Mouse (Mus musculus): ENCODE results near the gene Gm11554. TPM values are rescaled to one million over a fixed set of nuclear protein-coding genes. Genes with fewer than 3 reads are reported as not detected.

The Gm11554 gene
- polyA plus RNA-seq (2017; shearing (Covaris generic)), result not detected

DNA sequence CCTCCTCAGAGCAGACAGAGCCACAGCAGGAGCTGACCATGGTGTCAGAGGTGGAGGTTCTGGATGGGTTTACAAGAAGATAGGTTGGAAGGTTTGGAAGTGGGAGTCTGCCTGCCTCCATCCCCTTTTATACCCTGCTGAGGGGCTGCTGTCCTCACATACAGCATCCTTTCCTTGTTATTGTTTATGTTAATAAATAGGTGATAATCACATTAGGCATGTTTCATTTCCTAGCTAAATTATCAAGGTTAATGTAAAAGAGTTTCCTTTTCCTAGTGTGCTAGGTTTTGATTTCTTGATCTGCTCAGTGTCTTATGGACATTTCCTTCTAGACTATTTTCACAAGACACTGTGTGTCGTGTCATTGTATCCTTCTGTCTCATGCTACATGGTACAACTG lies at the start of gene Gm11554:
Gm11554 (minus strand) TSS at position 101 of the 400 bp plus-strand sequence.

DNA sequence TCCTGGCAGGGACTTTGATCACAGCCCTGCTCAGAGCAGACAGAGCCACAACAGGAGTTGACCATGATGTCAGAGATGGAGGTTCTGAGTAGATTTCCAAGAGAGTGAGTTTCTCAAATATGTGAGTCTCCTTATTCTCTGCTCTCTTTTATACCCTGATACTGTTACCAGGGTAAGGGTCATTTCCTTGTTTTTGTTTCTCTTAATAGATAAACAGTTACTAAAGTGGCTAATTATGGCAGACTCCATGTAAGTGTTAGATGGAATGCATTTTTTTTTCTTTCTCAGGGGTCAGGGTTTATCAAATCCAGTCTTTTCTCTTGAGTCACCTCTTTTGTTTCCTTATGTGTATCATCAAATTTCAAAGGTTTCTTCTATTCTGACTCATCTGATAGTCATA lies 47.3 kb upstream of the Gm11554 start, which contains the start of gene Krtap4-16:
Krtap4-16 (minus strand) TSS at position 101 of the 400 bp plus-strand sequence.

DNA sequence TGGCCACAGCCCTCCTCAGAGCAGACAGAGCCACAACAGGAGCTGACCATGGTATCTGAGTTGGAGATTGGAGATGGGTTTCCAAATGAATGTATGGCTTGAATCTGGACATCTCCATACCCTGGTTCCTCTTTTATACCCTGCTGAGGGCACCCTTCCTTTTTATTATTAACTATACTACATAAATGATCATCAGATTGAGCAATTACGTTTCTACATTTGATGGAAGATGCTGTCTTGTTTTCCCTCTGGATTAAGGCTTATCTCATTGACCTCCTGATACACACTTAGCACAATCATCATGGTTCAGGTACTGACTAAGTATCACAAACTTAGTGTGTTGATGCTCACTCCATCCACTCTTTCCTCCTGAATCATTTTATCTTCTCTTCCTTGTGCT lies 33.7 kb upstream of the Gm11554 start, which contains the start of gene 2300003K06Rik:
2300003K06Rik (minus strand) TSS at position 101 of the 400 bp plus-strand sequence.

DNA sequence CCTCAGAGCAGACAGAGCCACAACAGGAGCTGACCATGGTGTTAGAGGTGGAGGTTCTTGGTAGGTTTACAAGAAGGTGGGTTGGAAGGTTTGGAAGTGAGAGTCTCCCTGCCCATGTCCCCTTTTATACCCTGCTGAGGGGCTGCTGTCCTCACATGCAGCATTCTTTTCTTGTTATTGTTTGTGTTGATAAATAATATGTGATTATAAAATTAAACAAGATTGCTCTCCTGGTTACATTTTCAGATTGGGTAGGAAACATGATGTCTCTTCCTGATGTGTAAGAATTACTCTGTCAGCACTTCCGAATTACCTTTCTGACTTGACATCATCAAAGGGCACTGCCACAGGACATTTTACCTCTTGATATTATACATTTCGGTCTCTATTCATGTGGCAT lies 11.3 kb upstream of the Gm11554 start, which contains the start of gene Gm11564:
Gm11564 (minus strand) TSS at position 101 of the 400 bp plus-strand sequence.

DNA sequence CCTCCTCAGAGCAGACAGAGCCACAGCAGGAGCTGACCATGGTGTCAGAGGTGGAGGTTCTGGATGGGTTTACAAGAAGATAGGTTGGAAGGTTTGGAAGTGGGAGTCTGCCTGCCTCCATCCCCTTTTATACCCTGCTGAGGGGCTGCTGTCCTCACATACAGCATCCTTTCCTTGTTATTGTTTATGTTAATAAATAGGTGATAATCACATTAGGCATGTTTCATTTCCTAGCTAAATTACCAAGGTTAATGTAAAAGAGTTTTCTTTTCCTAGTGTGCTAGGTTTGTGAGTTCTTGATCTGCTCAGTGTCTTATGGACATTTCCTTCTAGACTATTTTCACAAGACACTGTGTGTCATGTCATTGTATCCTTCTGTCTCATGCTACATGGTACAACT lies 5.5 kb upstream of the Gm11554 start, which contains the start of gene Krtap4-13:
Krtap4-13 (minus strand) TSS at position 101 of the 400 bp plus-strand sequence.

DNA sequence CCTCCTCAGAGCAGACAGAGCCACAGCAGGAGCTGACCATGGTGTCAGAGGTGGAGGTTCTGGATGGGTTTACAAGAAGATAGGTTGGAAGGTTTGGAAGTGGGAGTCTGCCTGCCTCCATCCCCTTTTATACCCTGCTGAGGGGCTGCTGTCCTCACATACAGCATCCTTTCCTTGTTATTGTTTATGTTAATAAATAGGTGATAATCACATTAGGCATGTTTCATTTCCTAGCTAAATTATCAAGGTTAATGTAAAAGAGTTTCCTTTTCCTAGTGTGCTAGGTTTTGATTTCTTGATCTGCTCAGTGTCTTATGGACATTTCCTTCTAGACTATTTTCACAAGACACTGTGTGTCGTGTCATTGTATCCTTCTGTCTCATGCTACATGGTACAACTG lies 5.4 kb downstream of the Gm11554 start, which contains the start of gene Gm11569:
Gm11569 (minus strand) TSS at position 101 of the 400 bp plus-strand sequence.

DNA sequence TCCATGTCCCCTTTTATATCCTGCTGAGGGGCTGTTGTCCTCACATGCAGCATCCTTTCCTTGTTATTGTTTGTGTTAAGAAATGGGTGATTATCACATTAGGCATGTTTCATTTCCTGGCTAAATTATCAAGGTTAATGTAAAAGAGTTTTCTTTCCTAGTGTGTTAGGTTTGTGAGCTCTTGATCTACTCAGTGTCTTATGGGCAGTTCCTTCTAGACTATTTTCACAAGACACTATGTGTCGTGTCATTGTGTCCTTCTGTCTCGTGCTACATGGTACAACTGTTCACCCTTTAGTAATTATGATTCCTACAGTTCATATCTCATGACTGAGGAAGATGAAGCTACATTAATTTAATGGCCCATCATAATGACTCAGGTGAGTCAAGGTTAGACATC lies 10.9 kb downstream of the Gm11554 start, which contains the start of gene Gm11596:
Gm11596 (minus strand) TSS at position 101 of the 400 bp plus-strand sequence.

DNA sequence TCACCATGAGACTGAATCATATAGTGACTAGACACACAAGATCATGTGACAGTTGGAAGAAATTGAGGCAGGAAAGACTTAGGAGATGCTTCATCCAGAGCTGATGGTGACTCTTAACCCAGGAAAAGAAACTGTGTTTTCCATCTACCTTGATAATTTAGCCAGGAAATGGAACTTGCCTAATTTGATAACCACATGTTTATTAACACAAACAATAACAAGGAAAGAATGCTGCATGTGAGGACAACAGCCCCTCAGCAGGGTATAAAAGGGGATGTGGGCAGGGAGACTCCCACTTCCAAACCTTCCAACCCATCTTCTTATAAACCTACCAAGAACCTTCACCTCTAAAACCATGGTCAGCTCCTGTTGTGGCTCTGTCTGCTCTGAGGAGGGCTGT lies 19.3 kb downstream of the Gm11554 start, which contains the start of gene Krtap4-9:
Krtap4-9 (plus strand) TSS at position 301 of the 400 bp plus-strand sequence.

DNA sequence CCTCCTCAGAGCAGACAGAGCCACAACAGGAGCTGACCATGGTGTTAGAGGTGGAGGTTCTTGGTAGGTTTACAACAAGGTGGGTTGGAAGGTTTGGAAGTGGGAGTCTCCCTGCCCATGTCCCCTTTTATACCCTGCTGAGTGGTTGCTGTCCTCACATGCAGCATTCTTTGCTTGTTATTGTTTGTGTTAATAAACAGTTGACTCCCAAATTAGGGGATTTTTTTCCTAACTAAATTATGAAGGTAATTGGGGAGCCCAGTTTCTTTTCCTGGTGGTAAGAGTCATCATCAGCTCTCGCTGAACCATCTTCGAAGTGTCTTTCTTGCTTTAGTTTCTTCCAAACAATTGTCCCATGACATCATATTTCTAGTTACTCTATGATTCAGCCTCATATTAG lies 23.6 kb downstream of the Gm11554 start, which contains the start of gene Krtap4-8:
Krtap4-8 (minus strand) TSS at position 101 of the 400 bp plus-strand sequence.

DNA sequence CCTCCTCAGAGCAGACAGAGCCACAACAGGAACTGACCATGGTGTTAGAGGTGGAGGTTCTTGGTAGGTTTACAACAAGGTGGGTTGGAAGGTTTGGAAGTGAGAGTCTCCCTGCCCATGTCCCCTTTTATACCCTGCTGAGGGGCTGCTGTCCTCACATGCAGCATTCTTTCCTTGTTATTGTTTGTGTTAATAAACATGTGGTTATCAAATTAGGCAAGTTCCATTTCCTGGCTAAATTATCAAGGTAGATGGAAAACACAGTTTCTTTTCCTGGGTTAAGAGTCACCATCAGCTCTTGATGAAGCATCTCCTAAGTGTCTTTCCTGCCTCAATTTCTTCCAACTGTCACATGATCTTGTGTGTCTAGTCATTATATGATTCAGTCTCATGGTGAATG lies 31.4 kb downstream of the Gm11554 start, which contains the start of gene Gm11595:
Gm11595 (minus strand) TSS at position 101 of the 400 bp plus-strand sequence.

Other genes starting within 250 kb of the Gm11554 start
- not detected for gene Krtap3-2, start 247.6 kb downstream of the Gm11554 start, polyA plus RNA-seq (2017; shearing (Covaris generic))
- gene Gm11939, start 245.0 kb downstream of the Gm11554 start, polyA plus RNA-seq (2017; shearing (Covaris generic)), result not detected
- gene Krtap3-1, start 237.8 kb downstream of the Gm11554 start, polyA plus RNA-seq (2017; shearing (Covaris generic)), result not detected
- not detected for gene Krtap1-5, start 223.4 kb downstream of the Gm11554 start, polyA plus RNA-seq (2017; shearing (Covaris generic))
- gene Krtap1-4, start 220.8 kb downstream of the Gm11554 start, polyA plus RNA-seq (2017; shearing (Covaris generic)), result not detected
- gene Krtap1-3, start 213.1 kb downstream of the Gm11554 start, polyA plus RNA-seq (2017; shearing (Covaris generic)), result not detected
- not detected for gene Krtap9-3, start 206.3 kb downstream of the Gm11554 start, polyA plus RNA-seq (2017; shearing (Covaris generic))
- gene Gm11938, start 201.1 kb downstream of the Gm11554 start, polyA plus RNA-seq (2017; shearing (Covaris generic)), result not detected
- gene Gm11937, start 194.3 kb downstream of the Gm11554 start, polyA plus RNA-seq (2017; shearing (Covaris generic)), result not detected
- gene Krtap2-4, start 189.6 kb downstream of the Gm11554 start, polyA plus RNA-seq (2017; shearing (Covaris generic)), result not detected
- not detected for gene Gm11562, start 184.0 kb downstream of the Gm11554 start, polyA plus RNA-seq (2017; shearing (Covaris generic))
- gene Krtap4-1, start 176.2 kb downstream of the Gm11554 start, polyA plus RNA-seq (2017; shearing (Covaris generic)), result not detected
- gene Krtap4-2, start 169.4 kb downstream of the Gm11554 start, polyA plus RNA-seq (2017; shearing (Covaris generic)), result not detected
- not detected for gene Krtap4-7, start 160.4 kb downstream of the Gm11554 start, polyA plus RNA-seq (2017; shearing (Covaris generic))
- not detected for gene Gm11555, start 154.2 kb downstream of the Gm11554 start, polyA plus RNA-seq (2017; shearing (Covaris generic))
- gene Gm11563, start 145.5 kb downstream of the Gm11554 start, polyA plus RNA-seq (2017; shearing (Covaris generic)), result not detected
- not detected for gene Krtap4-6, start 138.5 kb downstream of the Gm11554 start, polyA plus RNA-seq (2017; shearing (Covaris generic))
- gene Gm14190, start 113.7 kb downstream of the Gm11554 start, polyA plus RNA-seq (2017; shearing (Covaris generic)), result not detected
- gene Gm14180, start 70.2 kb downstream of the Gm11554 start, polyA plus RNA-seq (2017; shearing (Covaris generic)), result not detected
- not detected for gene Gm11595, start 31.5 kb downstream of the Gm11554 start, polyA plus RNA-seq (2017; shearing (Covaris generic))
- gene Krtap4-8, start 23.7 kb downstream of the Gm11554 start, polyA plus RNA-seq (2017; shearing (Covaris generic)), result not detected
- not detected for gene Krtap4-9, start 19.2 kb downstream of the Gm11554 start, polyA plus RNA-seq (2017; shearing (Covaris generic))
- gene Gm11596, start 11.0 kb downstream of the Gm11554 start, polyA plus RNA-seq (2017; shearing (Covaris generic)), result not detected
- not detected for gene Gm11569, start 5.5 kb downstream of the Gm11554 start, polyA plus RNA-seq (2017; shearing (Covaris generic))
- not detected for gene Krtap4-13, start 5.4 kb upstream of the Gm11554 start, polyA plus RNA-seq (2017; shearing (Covaris generic))
- not detected for gene Gm11564, start 11.2 kb upstream of the Gm11554 start, polyA plus RNA-seq (2017; shearing (Covaris generic))
- not detected for gene 2300003K06Rik, start 33.6 kb upstream of the Gm11554 start, polyA plus RNA-seq (2017; shearing (Covaris generic))
- gene Krtap4-16, start 47.2 kb upstream of the Gm11554 start, polyA plus RNA-seq (2017; shearing (Covaris generic)), result not detected
- gene Gm11568, start 53.5 kb upstream of the Gm11554 start, polyA plus RNA-seq (2017; shearing (Covaris generic)), result not detected
- gene Gm11559, start 60.0 kb upstream of the Gm11554 start, polyA plus RNA-seq (2017; shearing (Covaris generic)), result not detected
- not detected for gene Krtap9-1, start 68.9 kb upstream of the Gm11554 start, polyA plus RNA-seq (2017; shearing (Covaris generic))
- gene Gm11567, start 74.7 kb upstream of the Gm11554 start, polyA plus RNA-seq (2017; shearing (Covaris generic)), result not detected
- not detected for gene Krtap31-1, start 103.5 kb upstream of the Gm11554 start, polyA plus RNA-seq (2017; shearing (Covaris generic))
- gene Gm11565, start 110.3 kb upstream of the Gm11554 start, polyA plus RNA-seq (2017; shearing (Covaris generic)), result not detected
- not detected for gene Krtap31-2, start 131.8 kb upstream of the Gm11554 start, polyA plus RNA-seq (2017; shearing (Covaris generic))
- gene Krtap9-5, start 144.0 kb upstream of the Gm11554 start, polyA plus RNA-seq (2017; shearing (Covaris generic)), result not detected
- gene Krtap29-1, start 174.6 kb upstream of the Gm11554 start, polyA plus RNA-seq (2017; shearing (Covaris generic)), result not detected
- not detected for gene Krtap16-1, start 182.2 kb upstream of the Gm11554 start, polyA plus RNA-seq (2017; shearing (Covaris generic))
- not detected for gene Krtap17-1, start 189.5 kb upstream of the Gm11554 start, polyA plus RNA-seq (2017; shearing (Covaris generic))
- gene Krt33a, start 211.8 kb upstream of the Gm11554 start, polyA plus RNA-seq (2017; shearing (Covaris generic)), result not detected
- gene Krt33b, start 225.4 kb upstream of the Gm11554 start, polyA plus RNA-seq (2017; shearing (Covaris generic)), result not detected
- not detected for gene Krt34, start 237.1 kb upstream of the Gm11554 start, polyA plus RNA-seq (2017; shearing (Covaris generic))
- not detected for gene Krt31, start 246.1 kb upstream of the Gm11554 start, polyA plus RNA-seq (2017; shearing (Covaris generic))

Data from CD4-positive, CD25-positive, alpha-beta regulatory T cell (primary cell).